Mouse (Mus musculus) embryonic facial prominence, embryonic 11.5 days (tissue): ENCODE measurements around the gene Lrrc49. TPM values are rescaled to one million over a fixed set of nuclear protein-coding genes. Genes with fewer than 3 reads are reported as not detected.

ENCODE experiments used
- ATAC-seq: fragments of 200-750 bp; cut with Nextera tagmentation; replicated peaks from 2 replicates; pipeline ENCODE4 v1.8.0; 2017; ENCODE audit warnings: low read depth; ENCODE audit not compliant: insufficient number of reproducible peaks, low FRiP score, low TSS enrichment
- DNase-seq: peaks from one replicate; pipeline ENCODE4 v3.0.0-alpha.2; 2015; ENCODE audit warnings: low spot score
- H3K27ac ChIP-seq: fragments of 300-500 bp; sonication (generic); replicated peaks from 2 replicates; pipeline ENCODE4 v1.5.1; 2014; ENCODE audit warnings: mild to moderate bottlenecking, low read depth, low read length, control low read depth
- H3K27me3 ChIP-seq: fragments of 300-500 bp; sonication (generic); 2 replicates; pipeline ENCODE4 v1.6.1; 2014; ENCODE audit warnings: mild to moderate bottlenecking, low read length, moderate library complexity, mixed read lengths; ENCODE audit not compliant: control insufficient read depth, insufficient read depth
- H3K36me3 ChIP-seq: fragments of 300-500 bp; sonication (generic); replicated peaks from 2 replicates; pipeline ENCODE4 v1.6.1; 2014; ENCODE audit warnings: low read depth, mild to moderate bottlenecking, low read length, moderate library complexity, mixed read lengths; ENCODE audit not compliant: control insufficient read depth, insufficient read depth
- H3K4me1 ChIP-seq: fragments of 300-500 bp; sonication (generic); 2 replicates; pipeline ENCODE4 v1.6.1; 2014; ENCODE audit warnings: low read length, mixed read lengths; ENCODE audit not compliant: control insufficient read depth, insufficient read depth
- H3K4me2 ChIP-seq: fragments of 300-500 bp; sonication (generic); 2 replicates; pipeline ENCODE4 v1.6.1; 2014; ENCODE audit warnings: low read depth, mild to moderate bottlenecking, control low read depth, low read length, moderate library complexity
- H3K4me3 ChIP-seq: fragments of 300-500 bp; sonication (generic); 2 replicates; pipeline ENCODE4 v1.5.1; 2014; ENCODE audit warnings: low read depth, low read length, control low read depth
- H3K9ac ChIP-seq: fragments of 300-500 bp; sonication (generic); replicated peaks from 2 replicates; pipeline ENCODE4 v1.6.1; 2014; ENCODE audit warnings: mild to moderate bottlenecking, control low read depth, low read length
- H3K9me3 ChIP-seq: fragments of 300-500 bp; sonication (generic); replicated peaks from 2 replicates; pipeline ENCODE4 v1.6.1; 2016; ENCODE audit warnings: mild to moderate bottlenecking, low read length, inconsistent platforms, mixed read lengths; ENCODE audit not compliant: control insufficient read depth
- WGBS: fragments of 180-500 bp; shearing (Covaris S2); extraction: QIAGEN DNeasy Blood & Tissue Kit; methylation state at CpG from one replicate; pipeline ENCODE4 v1.1.7; 2014; 5-methylcytosine and 5-hydroxymethylcytosine counted together
- polyA plus RNA-seq: library from polyadenylated mRNA; unstranded; fragments of >200 nt; fragmentation: Nextera tagmentation; extraction: Ambion mirVana; gene quantifications from 2 replicates; pipeline ENCODE4 v1.2.1, GENCODE M21; 2014

Gene Lrrc49
- polyA plus RNA-seq, 1 experiment from 2014 or later = 38.7 TPM

- ATAC-seq (no peak), DNase-seq (no peak)
- no peak overlapping the region for H3K9ac ChIP-seq
- H3K36me3 ChIP-seq = no peaks in the 10 kb centered on the region
- H3K4me1 ChIP-seq = no peaks in the 10 kb centered on the region
- WGBS = 90% methylated on average over 7 of the region's 7 CpGs
- H3K27me3 ChIP-seq = no peaks in the 10 kb centered on the region
- no peak overlapping the region for H3K4me3 ChIP-seq
- H3K4me2 ChIP-seq = no peak overlapping the region
- H3K9me3 ChIP-seq = no peaks in the 10 kb centered on the region
- H3K27ac ChIP-seq = no peak overlapping the region
These were observed 114.9 kb downstream of the Lrrc49 start for GRCm38 (mm10) chr9:60573011-60573410.

- Histone ChIP-seq H3K9me3 (no peaks in the 10 kb centered on the region), H3K4me3 (no peak overlapping the region), H3K4me1 (no peaks in the 10 kb centered on the region), H3K36me3 (no peaks in the 10 kb centered on the region), H3K9ac (no peak overlapping the region), H3K27ac (no peak overlapping the region), H3K27me3 (no peaks in the 10 kb centered on the region), H3K4me2 (no peak overlapping the region)
- ATAC-seq (no peak), DNase-seq (no peak)
- WGBS = 92% methylated on average over 4 of the region's 4 CpGs
These were observed 116.2 kb downstream of the Lrrc49 start for GRCm38 (mm10) chr9:60571725-60572124.

- H3K27me3 ChIP-seq = no peaks in the 10 kb centered on the region
- no peak overlapping the region for H3K9ac ChIP-seq
- no peaks in the 10 kb centered on the region for H3K9me3 ChIP-seq
- H3K36me3 ChIP-seq = no peaks in the 10 kb centered on the region
- H3K4me1 ChIP-seq = no peaks in the 10 kb centered on the region
- ATAC-seq (no peak), DNase-seq (peak; percentile 21)
- 76% methylated on average over 4 of the region's 4 CpGs for WGBS
- H3K4me2 ChIP-seq = no peak overlapping the region
- H3K27ac ChIP-seq = no peak overlapping the region
- H3K4me3 ChIP-seq = no peak overlapping the region
These were observed 116.9 kb downstream of the Lrrc49 start for GRCm38 (mm10) chr9:60571041-60571440.

- Histone ChIP-seq H3K4me3 (no peak overlapping the region), H3K36me3 (no peaks in the 10 kb centered on the region), H3K4me2 (no peak overlapping the region), H3K27me3 (no peaks in the 10 kb centered on the region), H3K9ac (no peak overlapping the region), H3K4me1 (no peaks in the 10 kb centered on the region), H3K9me3 (no peaks in the 10 kb centered on the region), H3K27ac (no peak overlapping the region)
- ATAC-seq = no peak
- 69% methylated on average over 2 of the region's 2 CpGs for WGBS
- no peak for DNase-seq
These were observed 118.6 kb downstream of the Lrrc49 start for GRCm38 (mm10) chr9:60569366-60569765.

GRCm38 (mm10) chr9:60563809-60564208 lies 124.1 kb downstream of the Lrrc49 start:
- Histone ChIP-seq H3K9me3 (no peaks in the 10 kb centered on the region), H3K4me1 (no peaks in the 10 kb centered on the region), H3K36me3 (no peaks in the 10 kb centered on the region), H3K27ac (no peak overlapping the region), H3K4me3 (no peak overlapping the region), H3K27me3 (no peaks in the 10 kb centered on the region), H3K9ac (no peak overlapping the region), H3K4me2 (no peak overlapping the region)
- DNase-seq (no peak), ATAC-seq (no peak)
- 95% methylated on average over 7 of the region's 7 CpGs for whole genome bisulfite sequencing

GRCm38 (mm10) chr9:60562443-60563371 lies 125.3 kb downstream of the Lrrc49 start:
- no peak overlapping the region for H3K27ac ChIP-seq
- H3K27me3 ChIP-seq = no peaks in the 10 kb centered on the region
- DNase-seq (peak; percentile 67), ATAC-seq (no peak)
- no peaks in the 10 kb centered on the region for H3K9me3 ChIP-seq
- no peak overlapping the region for H3K9ac ChIP-seq
- WGBS = 58% methylated on average over 20 of the region's 20 CpGs
- no peak overlapping the region for H3K4me2 ChIP-seq
- H3K36me3 ChIP-seq = no peaks in the 10 kb centered on the region
- H3K4me1 ChIP-seq = no peaks in the 10 kb centered on the region
- no peak overlapping the region for H3K4me3 ChIP-seq

- Histone ChIP-seq H3K36me3 (no peaks in the 10 kb centered on the region), H3K4me3 (no peak overlapping the region), H3K4me2 (no peak overlapping the region), H3K9ac (no peak overlapping the region), H3K27me3 (no peaks in the 10 kb centered on the region), H3K27ac (no peak overlapping the region), H3K4me1 (no peaks in the 10 kb centered on the region), H3K9me3 (no peaks in the 10 kb centered on the region)
- 68% methylated on average over 9 of the region's 9 CpGs for WGBS
- ATAC-seq (no peak), DNase-seq (peak; percentile 51)
These were observed 126.2 kb downstream of the Lrrc49 start for GRCm38 (mm10) chr9:60561641-60562289.

- Histone ChIP-seq H3K4me1 (no peaks in the 10 kb centered on the region), H3K36me3 (no peaks in the 10 kb centered on the region), H3K27me3 (no peaks in the 10 kb centered on the region), H3K9ac (no peak overlapping the region), H3K9me3 (no peaks in the 10 kb centered on the region), H3K4me3 (no peak overlapping the region), H3K4me2 (no peak overlapping the region), H3K27ac (no peak overlapping the region)
- ATAC-seq (no peak), DNase-seq (no peak)
- 78% methylated on average over 3 of the region's 3 CpGs for WGBS
These were observed 129.5 kb downstream of the Lrrc49 start for GRCm38 (mm10) chr9:60558507-60558906.
